Mouse (Mus musculus): ENCODE measurements at regions not wholly inside any gene's neighbourhood (a gene's known extent, or its start where the extent isn't known, plus 50 kb on each side); places are given as distances from the start of the nearest gene placed in this dataset.

DNA sequence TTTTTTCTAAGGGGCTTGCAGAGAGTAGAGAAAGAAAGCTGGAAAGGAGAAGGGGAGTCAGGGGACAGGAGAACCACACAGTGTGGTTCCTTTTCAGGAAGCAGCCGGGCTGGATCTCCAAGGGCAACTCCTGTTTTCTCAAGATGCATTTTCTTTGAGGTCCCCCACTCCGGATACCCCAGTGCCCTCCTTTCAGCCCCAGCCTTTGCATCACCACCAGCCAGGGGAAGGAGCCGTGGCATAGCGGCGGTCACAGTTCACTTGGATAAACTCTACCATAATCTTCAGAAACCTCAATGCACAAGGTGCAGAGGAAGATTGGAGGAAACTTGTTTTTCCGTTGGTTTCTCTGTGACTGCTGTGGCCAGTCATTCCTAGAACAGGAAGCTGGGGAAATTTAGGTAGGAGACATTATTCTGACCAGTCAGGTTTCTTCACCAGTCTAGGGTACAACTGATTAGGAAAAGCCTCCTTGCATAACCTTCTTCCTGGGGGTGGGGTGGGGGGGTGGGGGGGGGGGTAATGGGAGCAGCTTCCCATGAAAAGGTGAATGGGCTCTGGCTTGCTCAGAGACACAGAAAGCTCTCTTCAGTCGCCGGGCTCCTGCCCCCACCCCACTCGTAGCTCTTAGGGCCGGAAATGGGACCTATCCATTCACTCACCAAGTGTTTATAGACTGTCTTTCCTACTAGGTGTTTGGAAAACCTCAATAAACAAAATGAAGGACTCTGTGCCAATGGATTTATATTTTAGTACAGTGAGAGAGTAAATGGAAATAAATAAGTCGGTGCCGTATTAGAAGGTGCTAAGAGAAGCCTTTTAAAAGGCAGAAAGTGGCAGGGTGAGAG, 196.6 kb downstream of the Gsdmc2 start:
- no peak for TF ChIP-seq POLR2A (IDR thresholded peaks at IDR 0.05; ENCODE audit: borderline replicate concordance, insufficient read depth, low read length)
- TF ChIP-seq CTCF (IDR thresholded peaks at IDR 0.05; ENCODE audit: borderline replicate concordance, insufficient read depth, low read depth, low read length) = no peak
- H3K4me1 ChIP-seq (ENCODE audit: control insufficient read depth, insufficient read depth, low read length) = no peaks in the 10 kb centered on the region
- H3K27me3 ChIP-seq (ENCODE audit: control insufficient read depth, insufficient read depth, low read length) = no peaks in the 10 kb centered on the region; the same call in 1 of the 2 replicates
- WGBS = 82% methylated on average over 12 of the region's 12 CpGs
- H3K4me3 ChIP-seq (replicated peaks; ENCODE audit: insufficient read depth, low read depth, low read length) = no peak overlapping the region
- H3K27ac ChIP-seq (ENCODE audit: insufficient read depth, low read length) = no peak overlapping the region
- DNase-seq = no peak

GRCm38 (mm10) chr15:63624814-63625213, 220.2 kb downstream of the Gsdmc2 start:
- no peak for DNase-seq
- Histone ChIP-seq H3K4me3 (replicated peaks; ENCODE audit: insufficient read depth, low read depth, low read length) (no peak overlapping the region), H3K4me1 (ENCODE audit: control insufficient read depth, insufficient read depth, low read length) (no peaks in the 10 kb centered on the region), H3K27me3 (ENCODE audit: control insufficient read depth, insufficient read depth, low read length) (no peaks in the 10 kb centered on the region), H3K27ac (ENCODE audit: insufficient read depth, low read length) (no peak overlapping the region)
- TF ChIP-seq CTCF (IDR thresholded peaks at IDR 0.05; ENCODE audit: borderline replicate concordance, insufficient read depth, low read depth, low read length) (no peak), POLR2A (IDR thresholded peaks at IDR 0.05; ENCODE audit: borderline replicate concordance, insufficient read depth, low read length) (no peak)

DNA sequence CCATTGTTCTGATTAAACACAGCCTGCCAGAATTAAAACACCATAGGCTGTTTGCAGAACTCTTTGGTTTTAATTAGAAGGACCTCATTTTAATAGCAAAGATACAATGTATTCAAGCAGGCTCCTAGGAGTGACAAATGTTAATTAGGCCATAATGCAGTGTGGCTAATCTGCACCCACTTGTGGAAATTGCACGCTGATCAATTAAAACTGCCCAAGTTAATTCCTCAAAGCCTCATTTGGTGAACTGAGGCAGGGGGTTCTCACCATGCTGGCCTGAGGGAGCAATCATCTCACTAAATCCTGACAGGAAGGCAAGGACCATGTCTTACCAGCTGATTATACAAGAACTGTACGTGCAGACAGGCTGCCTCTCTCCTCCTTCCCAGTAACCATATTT, 220.7 kb downstream of the Gsdmc2 start:
- Histone ChIP-seq H3K4me1 (ENCODE audit: control insufficient read depth, insufficient read depth, low read length) (no peaks in the 10 kb centered on the region), H3K27me3 (ENCODE audit: control insufficient read depth, insufficient read depth, low read length) (no peaks in the 10 kb centered on the region), H3K4me3 (replicated peaks; ENCODE audit: insufficient read depth, low read depth, low read length) (no peak overlapping the region), H3K27ac (ENCODE audit: insufficient read depth, low read length) (no peak overlapping the region)
- no peak for DNase-seq
- 66% methylated on average over 2 of the region's 2 CpGs for WGBS
- TF ChIP-seq POLR2A (IDR thresholded peaks at IDR 0.05; ENCODE audit: borderline replicate concordance, insufficient read depth, low read length) = no peak
- TF ChIP-seq CTCF (IDR thresholded peaks at IDR 0.05; ENCODE audit: borderline replicate concordance, insufficient read depth, low read depth, low read length) = no peak

GRCm38 (mm10) chr15:63616506-63617208, 228.3 kb downstream of the Gsdmc2 start:
- Histone ChIP-seq H3K27me3 (ENCODE audit: control insufficient read depth, insufficient read depth, low read length) (no peaks in the 10 kb centered on the region), H3K4me1 (ENCODE audit: control insufficient read depth, insufficient read depth, low read length) (no peaks in the 10 kb centered on the region), H3K27ac (ENCODE audit: insufficient read depth, low read length) (no peak overlapping the region), H3K4me3 (replicated peaks; ENCODE audit: insufficient read depth, low read depth, low read length) (no peak overlapping the region)
- DNase-seq = peak in 1 of 2 experiments; percentile 5
- TF ChIP-seq POLR2A (IDR thresholded peaks at IDR 0.05; ENCODE audit: borderline replicate concordance, insufficient read depth, low read length) = no peak
- no peak for TF ChIP-seq CTCF (IDR thresholded peaks at IDR 0.05; ENCODE audit: borderline replicate concordance, insufficient read depth, low read depth, low read length)
- WGBS = 67% methylated on average over 8 of the region's 8 CpGs

DNA sequence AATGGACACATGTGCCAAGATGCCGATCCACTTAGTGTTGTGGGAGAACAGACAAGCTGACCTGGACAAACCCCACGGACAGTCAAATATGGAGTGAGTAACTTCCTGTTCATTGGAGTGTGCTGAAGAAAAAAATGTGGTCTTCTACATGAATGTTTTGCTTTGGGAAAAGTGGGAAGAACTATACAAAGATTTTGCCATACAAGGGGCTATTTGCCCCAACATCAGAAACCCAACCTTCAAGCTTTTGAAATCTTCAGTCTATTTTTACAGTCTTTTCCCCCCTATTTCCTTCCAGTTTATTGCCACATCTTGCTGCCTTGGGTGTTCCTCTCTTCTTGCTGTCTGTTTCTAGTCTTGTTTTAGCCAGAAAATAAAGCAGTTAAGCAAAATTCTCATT, 230.8 kb downstream of the Gsdmc2 start:
- no peak overlapping the region for H3K4me3 ChIP-seq (replicated peaks; ENCODE audit: insufficient read depth, low read depth, low read length)
- TF ChIP-seq POLR2A (IDR thresholded peaks at IDR 0.05; ENCODE audit: borderline replicate concordance, insufficient read depth, low read length) (no peak), CTCF (IDR thresholded peaks at IDR 0.05; ENCODE audit: borderline replicate concordance, insufficient read depth, low read depth, low read length) (no peak)
- H3K27ac ChIP-seq (ENCODE audit: insufficient read depth, low read length) = no peak overlapping the region
- WGBS = 88% methylated on average over 2 of the region's 2 CpGs
- no peaks in the 10 kb centered on the region for H3K4me1 ChIP-seq (ENCODE audit: control insufficient read depth, insufficient read depth, low read length)
- no peak for DNase-seq
- H3K27me3 ChIP-seq (ENCODE audit: control insufficient read depth, insufficient read depth, low read length) = no peaks in the 10 kb centered on the region

- WGBS = 96% methylated on average over 1 of the region's 1 CpGs
- no peak overlapping the region for H3K27ac ChIP-seq (ENCODE audit: insufficient read depth, low read length)
Measured at GRCm38 (mm10) chr15:63613120-63613519, 231.9 kb downstream of the Gsdmc2 start.

GRCm38 (mm10) chr15:63611161-63611560, 233.8 kb downstream of the Gsdmc2 start:
- no peak overlapping the region for H3K27ac ChIP-seq (ENCODE audit: insufficient read depth, low read length)
- 84% methylated on average over 3 of the region's 3 CpGs for WGBS
- no peaks in the 10 kb centered on the region for H3K4me1 ChIP-seq (ENCODE audit: control insufficient read depth, insufficient read depth, low read length)
- no peaks in the 10 kb centered on the region for H3K27me3 ChIP-seq (ENCODE audit: control insufficient read depth, insufficient read depth, low read length)
- DNase-seq = no peak
- no peak for TF ChIP-seq CTCF (IDR thresholded peaks at IDR 0.05; ENCODE audit: borderline replicate concordance, insufficient read depth, low read depth, low read length)
- TF ChIP-seq POLR2A (IDR thresholded peaks at IDR 0.05; ENCODE audit: borderline replicate concordance, insufficient read depth, low read length) = no peak
- no peak overlapping the region for H3K4me3 ChIP-seq (replicated peaks; ENCODE audit: insufficient read depth, low read depth, low read length)

More at GRCm38 (mm10) chr15:63613120-63613519, 231.9 kb downstream of the Gsdmc2 start:
- Histone ChIP-seq H3K4me3 (replicated peaks; ENCODE audit: insufficient read depth, low read depth, low read length) (no peak overlapping the region), H3K4me1 (ENCODE audit: control insufficient read depth, insufficient read depth, low read length) (no peaks in the 10 kb centered on the region), H3K27me3 (ENCODE audit: control insufficient read depth, insufficient read depth, low read length) (no peaks in the 10 kb centered on the region)
- DNase-seq = no peak
- TF ChIP-seq CTCF (IDR thresholded peaks at IDR 0.05; ENCODE audit: borderline replicate concordance, insufficient read depth, low read depth, low read length) (no peak), POLR2A (IDR thresholded peaks at IDR 0.05; ENCODE audit: borderline replicate concordance, insufficient read depth, low read length) (no peak)

Measured in cerebellum, adult 2 months (tissue).